Mouse (Mus musculus): ENCODE measurements around the gene Taf12. TPM values are rescaled to one million over a fixed set of nuclear protein-coding genes. Genes with fewer than 3 reads are reported as not detected.
"Not testable (repeated sequence)": the region's sequence is repeated elsewhere in the genome, so short reads cannot be mapped to it uniquely, and the experiment has no call there.

Gene Taf12
- polyA plus RNA-seq, 2 experiments: 24.5 to 48.7 TPM

- H3K36me3 ChIP-seq (replicated peaks; ENCODE audit: control insufficient read depth, insufficient read depth, low read depth): no peaks in the 10 kb centered on the region
- no peak overlapping the region for H3K9ac ChIP-seq (replicated peaks)
- peak overlapping the region; percentile 84 for H3K27ac ChIP-seq
- peaks cover 2 to 12% of the 10 kb centered on the region in 2 experiments; a peak in 3 of 4 replicates for H3K4me1 ChIP-seq (replicated peaks; ENCODE audit: control insufficient read depth in 2 of 2, insufficient read depth in 2 of 2, low read length in 1 of 2)
- TF ChIP-seq EP300 (IDR thresholded peaks at IDR 0.05; ENCODE audit: low read depth) (no peak), CTCF (IDR thresholded peaks at IDR 0.05; ENCODE audit: low read depth) (peak; percentile 54)
- no peaks in the 10 kb centered on the region for H3K27me3 ChIP-seq (ENCODE audit: control insufficient read depth, insufficient read depth, low read length)
- DNase-seq (ENCODE audit: low read depth in 3 of 3, low spot score in 3 of 3) (no peak), ATAC-seq (ENCODE audit: insufficient read depth) (no peak; the same call in 1 of the 2 replicates)
- H3K4me3 ChIP-seq (ENCODE audit: insufficient read depth in 1 of 2, low read depth in 2 of 2, low read length in 2 of 2): no peak overlapping the region
- 6% methylated on average over 6 of the region's 6 CpGs for WGBS (ENCODE audit: insufficient replicate concordance)
- no peaks in the 10 kb centered on the region for H3K9me3 ChIP-seq (ENCODE audit: control insufficient read depth, low read length)
- no peak overlapping the region; the same call in 1 of the 2 replicates for H3K4me2 ChIP-seq (ENCODE audit: low read depth)
Observed at GRCm38 (mm10) chr4:132268871-132269739, 5.1 kb upstream of the Taf12 start.

GRCm38 (mm10) chr4:132269740-132270560, 4.2 kb upstream of the Taf12 start:
- peak overlapping the region; percentile 87 for H3K9ac ChIP-seq (replicated peaks)
- no peaks in the 10 kb centered on the region for H3K27me3 ChIP-seq (ENCODE audit: control insufficient read depth, insufficient read depth, low read length)
- under 1% methylated on average over 35 of the region's 35 CpGs for WGBS (ENCODE audit: insufficient replicate concordance)
- peak; percentile 84 to 88 (median 86) for DNase-seq (ENCODE audit: low read depth in 3 of 3, low spot score in 3 of 3)
- H3K4me3 ChIP-seq (ENCODE audit: insufficient read depth in 1 of 2, low read depth in 2 of 2, low read length in 2 of 2): peak overlapping the region; percentile 41 to 58
- H3K9me3 ChIP-seq (ENCODE audit: control insufficient read depth, low read length): no peaks in the 10 kb centered on the region
- peak overlapping the region; percentile 72 for H3K4me2 ChIP-seq (ENCODE audit: low read depth)
- H3K4me1 ChIP-seq (replicated peaks; ENCODE audit: control insufficient read depth in 2 of 2, insufficient read depth in 2 of 2, low read length in 1 of 2): peaks cover 2 to 12% of the 10 kb centered on the region in 2 experiments; a peak in 3 of 4 replicates
- TF ChIP-seq CTCF (IDR thresholded peaks at IDR 0.05; ENCODE audit: low read depth) (peak; percentile 82), EP300 (IDR thresholded peaks at IDR 0.05; ENCODE audit: low read depth) (peak; percentile 79)
- H3K36me3 ChIP-seq (replicated peaks; ENCODE audit: control insufficient read depth, insufficient read depth, low read depth): no peaks in the 10 kb centered on the region
- peak; percentile 79 for ATAC-seq (ENCODE audit: insufficient read depth)
- H3K27ac ChIP-seq: peak overlapping the region; percentile 84

- Histone ChIP-seq H3K4me3 (ENCODE audit: insufficient read depth in 1 of 2, low read depth in 2 of 2, low read length in 2 of 2) (peak overlapping the region in 1 of 2 experiments; percentile 79; a peak in 2 of 4 replicates), H3K36me3 (replicated peaks; ENCODE audit: control insufficient read depth, insufficient read depth, low read depth) (no peaks in the 10 kb centered on the region; the same call in 1 of the 2 replicates), H3K4me2 (ENCODE audit: low read depth) (peak overlapping the region; percentile 74), H3K9me3 (ENCODE audit: control insufficient read depth, low read length) (no peaks in the 10 kb centered on the region), H3K9ac (replicated peaks) (peak overlapping the region; percentile 96), H3K27ac (no peak overlapping the region), H3K4me1 (replicated peaks; ENCODE audit: control insufficient read depth in 2 of 2, insufficient read depth in 2 of 2, low read length in 1 of 2) (peaks cover 13 to 31% of the 10 kb centered on the region in 2 experiments), H3K27me3 (ENCODE audit: control insufficient read depth, insufficient read depth, low read length) (no peaks in the 10 kb centered on the region)
- ATAC-seq (ENCODE audit: insufficient read depth) (no peak), DNase-seq (ENCODE audit: low read depth in 3 of 3, low spot score in 3 of 3) (no peak)
- no peak for TF ChIP-seq EP300 (IDR thresholded peaks at IDR 0.05; ENCODE audit: low read depth)
- no peak for TF ChIP-seq CTCF (IDR thresholded peaks at IDR 0.05; ENCODE audit: low read depth)
- WGBS (ENCODE audit: insufficient replicate concordance): 44% methylated on average over 2 of the region's 2 CpGs
Observed at GRCm38 (mm10) chr4:132273166-132273565, 1.0 kb upstream of the Taf12 start.

- Histone ChIP-seq H3K9ac (replicated peaks) (peak overlapping the region; percentile 96), H3K4me2 (ENCODE audit: low read depth) (peak overlapping the region; percentile 74), H3K27me3 (ENCODE audit: control insufficient read depth, insufficient read depth, low read length) (no peaks in the 10 kb centered on the region), H3K27ac (peak overlapping the region; percentile 76), H3K4me1 (replicated peaks; ENCODE audit: control insufficient read depth in 2 of 2, insufficient read depth in 2 of 2, low read length in 1 of 2) (peaks cover 11 to 28% of the 10 kb centered on the region in 2 experiments), H3K36me3 (replicated peaks; ENCODE audit: control insufficient read depth, insufficient read depth, low read depth) (no peaks in the 10 kb centered on the region; the same call in 1 of the 2 replicates), H3K9me3 (ENCODE audit: control insufficient read depth, low read length) (no peaks in the 10 kb centered on the region), H3K4me3 (ENCODE audit: insufficient read depth in 1 of 2, low read depth in 2 of 2, low read length in 2 of 2) (peak overlapping the region; percentile 57 to 79)
- DNase-seq (ENCODE audit: low read depth in 3 of 3, low spot score in 3 of 3) (peak in 1 of 3 experiments; percentile 58), ATAC-seq (ENCODE audit: insufficient read depth) (peak; percentile 27; the same call in 1 of the 2 replicates)
- WGBS (ENCODE audit: insufficient replicate concordance): 6% methylated on average over 3 of the region's 3 CpGs
- TF ChIP-seq EP300 (IDR thresholded peaks at IDR 0.05; ENCODE audit: low read depth): peak; percentile 18; the same call in 1 of the 2 replicates
- TF ChIP-seq CTCF (IDR thresholded peaks at IDR 0.05; ENCODE audit: low read depth): no peak
Observed at GRCm38 (mm10) chr4:132275949-132276348, 1.8 kb downstream of the Taf12 start.

GRCm38 (mm10) chr4:132288840-132289239, 14.7 kb downstream of the Taf12 start:
- H3K9me3 ChIP-seq (ENCODE audit: control insufficient read depth, low read length); H3K27ac ChIP-seq; H3K27me3 ChIP-seq (ENCODE audit: control insufficient read depth, insufficient read depth, low read length); DNase-seq (ENCODE audit: low read depth in 3 of 3, low spot score in 3 of 3); H3K9ac ChIP-seq (replicated peaks); H3K4me1 ChIP-seq (replicated peaks; ENCODE audit: control insufficient read depth in 2 of 2, insufficient read depth in 2 of 2, low read length in 1 of 2); ATAC-seq (ENCODE audit: insufficient read depth); H3K4me2 ChIP-seq (ENCODE audit: low read depth); H3K4me3 ChIP-seq (ENCODE audit: insufficient read depth in 1 of 2, low read depth in 2 of 2, low read length in 2 of 2): not testable (repeated sequence)
- peaks cover 53% of the 10 kb centered on the region for H3K36me3 ChIP-seq (replicated peaks; ENCODE audit: control insufficient read depth, insufficient read depth, low read depth)
- WGBS (ENCODE audit: insufficient replicate concordance): 92% methylated on average over 3 of the region's 5 CpGs

All from liver, embryonic 14.5 days (tissue).